Mouse (Mus musculus): ENCODE measurements around the gene Gm31571.
"Not testable (repeated sequence)": the region's sequence is repeated elsewhere in the genome, so short reads cannot be mapped to it uniquely, and the experiment has no call there.

Gene Gm31571

DNA sequence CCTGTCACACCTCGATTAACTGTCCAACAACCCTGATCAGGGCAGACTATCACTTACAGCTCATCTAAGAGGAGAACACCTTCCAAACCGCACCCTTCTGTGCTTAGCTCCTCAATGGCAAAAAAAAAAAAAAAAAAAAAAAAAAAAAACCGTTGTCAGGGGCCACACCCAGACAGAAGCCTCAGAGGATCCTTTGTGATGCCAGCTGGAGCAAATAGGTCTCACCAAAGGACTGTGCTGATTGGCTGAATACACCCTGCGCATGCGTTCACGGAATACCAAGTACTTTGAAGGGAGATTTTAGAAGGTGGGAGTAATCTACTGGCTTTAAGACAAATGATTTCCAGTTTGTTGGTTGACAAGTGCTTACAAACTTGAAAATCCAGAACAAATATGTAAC, at the start of gene Gm31571:
TSS of gene Gm31571 (minus strand) at position 101 of the 400 bp plus-strand sequence.
- DNase-seq = not testable (repeated sequence)
